Mouse (Mus musculus) heart, embryonic 16.5 days (tissue): ENCODE results near the gene Dao. TPM values are rescaled to one million over a fixed set of nuclear protein-coding genes. Genes with fewer than 3 reads are reported as not detected.

Experiments used
- ATAC-seq: fragments of 200-750 bp; cut with Nextera tagmentation; replicated peaks from 2 replicates; pipeline ENCODE4 v1.8.0; 2017; ENCODE audit warnings: moderate number of reproducible peaks; ENCODE audit not compliant: insufficient read depth, low FRiP score; ENCODE audit errors: extremely low read depth
- H3K27ac ChIP-seq: fragments of 300-500 bp; sonication (generic); 2 replicates; pipeline ENCODE4 v1.5.1; 2014; ENCODE audit warnings: mild to moderate bottlenecking, low read length, control low read depth, moderate library complexity
- H3K27me3 ChIP-seq: fragments of 300-500 bp; sonication (generic); 2 replicates; pipeline ENCODE4 v1.6.1; 2014; ENCODE audit warnings: low read length, mixed read lengths; ENCODE audit not compliant: control insufficient read depth, insufficient read depth
- H3K36me3 ChIP-seq: fragments of 300-500 bp; sonication (generic); 2 replicates; pipeline ENCODE4 v1.6.1; 2014; ENCODE audit not compliant: control insufficient read depth, insufficient read depth
- H3K4me1 ChIP-seq: fragments of 300-500 bp; sonication (generic); 2 replicates; pipeline ENCODE4 v1.6.1; 2014; ENCODE audit warnings: low read length, mixed read lengths; ENCODE audit not compliant: control insufficient read depth, insufficient read depth
- H3K4me2 ChIP-seq: fragments of 300-500 bp; sonication (generic); 2 replicates; pipeline ENCODE4 v1.6.1; 2014; ENCODE audit warnings: low read depth, mild to moderate bottlenecking, control low read depth, low read length
- H3K4me3 ChIP-seq: fragments of 300-500 bp; sonication (generic); 2 replicates; pipeline ENCODE4 v1.5.1; 2014; ENCODE audit warnings: mild to moderate bottlenecking, control low read depth, low read length
- H3K9ac ChIP-seq: fragments of 300-500 bp; sonication (generic); 2 replicates; pipeline ENCODE4 v1.6.1; 2014; ENCODE audit warnings: low read length, control low read depth
- H3K9me3 ChIP-seq: fragments of 300-500 bp; sonication (generic); replicated peaks from 2 replicates; pipeline ENCODE4 v1.6.1; 2016; ENCODE audit warnings: low read length; ENCODE audit not compliant: control insufficient read depth
- WGBS: fragments of 180-500 bp; shearing (Covaris S2); extraction: QIAGEN DNeasy Blood & Tissue Kit; methylation state at CpG from one replicate; pipeline ENCODE4 v1.1.7; 2014; 5-methylcytosine and 5-hydroxymethylcytosine counted together
- polyA plus RNA-seq: library from polyadenylated mRNA; unstranded; fragments of >200 nt; fragmentation: Nextera tagmentation; extraction: Ambion mirVana; gene quantifications from 2 replicates; pipeline ENCODE4 v1.2.1, GENCODE M21; 2015

Gene Dao
- polyA plus RNA-seq, 1 experiment from 2014 or later: not detected

GRCm38 (mm10) chr5:113976597-113976996 is 26.9 kb upstream of the Dao start:
- H3K36me3 ChIP-seq: no peaks in the 10 kb centered on the region; the same call in 1 of the 2 replicates
- WGBS: 80% methylated on average over 8 of the region's 8 CpGs
- no peaks in the 10 kb centered on the region for H3K27me3 ChIP-seq
- no peak overlapping the region for H3K9ac ChIP-seq
- no peak overlapping the region for H3K27ac ChIP-seq
- no peak overlapping the region for H3K4me3 ChIP-seq
- ATAC-seq: no peak
- H3K4me1 ChIP-seq: peaks cover 34% of the 10 kb centered on the region
- H3K9me3 ChIP-seq: no peaks in the 10 kb centered on the region
- H3K4me2 ChIP-seq: no peak overlapping the region

- H3K9me3 ChIP-seq: no peaks in the 10 kb centered on the region
- no peak for ATAC-seq
- H3K27ac ChIP-seq: no peak overlapping the region
- no peak overlapping the region for H3K4me2 ChIP-seq
- H3K27me3 ChIP-seq: no peaks in the 10 kb centered on the region
- no peak overlapping the region for H3K9ac ChIP-seq
- no peaks in the 10 kb centered on the region; the same call in 1 of the 2 replicates for H3K36me3 ChIP-seq
- H3K4me1 ChIP-seq: peaks cover 38% of the 10 kb centered on the region
- H3K4me3 ChIP-seq: no peak overlapping the region
- WGBS: 70% methylated on average over 8 of the region's 8 CpGs
Observed at GRCm38 (mm10) chr5:113977309-113977708, 26.2 kb upstream of the Dao start.

- Histone ChIP-seq H3K36me3 (no peaks in the 10 kb centered on the region; the same call in 1 of the 2 replicates), H3K4me3 (no peak overlapping the region), H3K4me2 (no peak overlapping the region), H3K27me3 (no peaks in the 10 kb centered on the region), H3K9me3 (no peaks in the 10 kb centered on the region), H3K4me1 (peaks cover 24% of the 10 kb centered on the region), H3K9ac (no peak overlapping the region), H3K27ac (no peak overlapping the region)
- ATAC-seq: no peak
- 82% methylated on average over 1 of the region's 1 CpGs for WGBS
Observed at GRCm38 (mm10) chr5:113980511-113980910, 23.0 kb upstream of the Dao start.

GRCm38 (mm10) chr5:113981171-113981570 is 22.3 kb upstream of the Dao start:
- H3K9me3 ChIP-seq: no peaks in the 10 kb centered on the region
- no peak overlapping the region for H3K4me3 ChIP-seq
- 77% methylated on average over 6 of the region's 6 CpGs for WGBS
- ATAC-seq: no peak
- peaks cover 23% of the 10 kb centered on the region for H3K4me1 ChIP-seq
- H3K4me2 ChIP-seq: no peak overlapping the region
- H3K27ac ChIP-seq: no peak overlapping the region
- no peak overlapping the region for H3K9ac ChIP-seq
- H3K36me3 ChIP-seq: no peaks in the 10 kb centered on the region; the same call in 1 of the 2 replicates
- H3K27me3 ChIP-seq: no peaks in the 10 kb centered on the region

- 67% methylated on average over 8 of the region's 8 CpGs for WGBS
- Histone ChIP-seq H3K4me1 (peaks cover 27% of the 10 kb centered on the region), H3K4me2 (no peak overlapping the region), H3K27me3 (no peaks in the 10 kb centered on the region), H3K27ac (no peak overlapping the region), H3K4me3 (no peak overlapping the region), H3K9me3 (no peaks in the 10 kb centered on the region), H3K36me3 (no peaks in the 10 kb centered on the region; the same call in 1 of the 2 replicates), H3K9ac (no peak overlapping the region)
- no peak for ATAC-seq
Observed at GRCm38 (mm10) chr5:113981843-113982242, 21.7 kb upstream of the Dao start.

GRCm38 (mm10) chr5:113983541-113983940 is 20.0 kb upstream of the Dao start:
- no peak overlapping the region for H3K9ac ChIP-seq
- no peak overlapping the region for H3K4me3 ChIP-seq
- H3K9me3 ChIP-seq: no peaks in the 10 kb centered on the region
- H3K4me2 ChIP-seq: no peak overlapping the region
- H3K27me3 ChIP-seq: no peaks in the 10 kb centered on the region
- no peak overlapping the region for H3K27ac ChIP-seq
- no peak for ATAC-seq
- WGBS: 37% methylated on average over 6 of the region's 6 CpGs
- H3K4me1 ChIP-seq: peaks cover 29% of the 10 kb centered on the region
- no peaks in the 10 kb centered on the region for H3K36me3 ChIP-seq

GRCm38 (mm10) chr5:113984025-113984740 is 19.3 kb upstream of the Dao start:
- Histone ChIP-seq H3K9me3 (no peaks in the 10 kb centered on the region), H3K27me3 (no peaks in the 10 kb centered on the region), H3K27ac (no peak overlapping the region), H3K4me1 (peaks cover 29% of the 10 kb centered on the region), H3K36me3 (peaks cover 4% of the 10 kb centered on the region), H3K4me2 (no peak overlapping the region), H3K9ac (no peak overlapping the region), H3K4me3 (no peak overlapping the region)
- 74% methylated on average over 13 of the region's 13 CpGs for WGBS
- no peak for ATAC-seq

GRCm38 (mm10) chr5:113985737-113986136 is 17.8 kb upstream of the Dao start:
- Histone ChIP-seq H3K27me3 (no peaks in the 10 kb centered on the region), H3K9ac (no peak overlapping the region), H3K4me3 (no peak overlapping the region), H3K4me2 (no peak overlapping the region), H3K36me3 (peaks cover 6% of the 10 kb centered on the region), H3K4me1 (peaks cover 39% of the 10 kb centered on the region), H3K9me3 (no peaks in the 10 kb centered on the region), H3K27ac (peak overlapping the region; percentile 68)
- 63% methylated on average over 2 of the region's 2 CpGs for WGBS
- ATAC-seq: no peak

GRCm38 (mm10) chr5:113986182-113986961 is 17.1 kb upstream of the Dao start:
- Histone ChIP-seq H3K36me3 (peaks cover 6% of the 10 kb centered on the region), H3K4me2 (no peak overlapping the region), H3K27me3 (no peaks in the 10 kb centered on the region), H3K9ac (0 out of 2 replicates have a peak overlapping the region, but pooled peaks have one; percentile 31), H3K4me1 (peaks cover 39% of the 10 kb centered on the region), H3K27ac (peak overlapping the region; percentile 68), H3K9me3 (no peaks in the 10 kb centered on the region), H3K4me3 (no peak overlapping the region)
- peak; percentile 64; the same call in 1 of the 2 replicates for ATAC-seq
- WGBS: 34% methylated on average over 9 of the region's 9 CpGs
